Mouse (Mus musculus) midbrain, postnatal 0 days (tissue): ENCODE measurements around the gene Pdzd3. TPM values are rescaled to one million over a fixed set of nuclear protein-coding genes. Genes with fewer than 3 reads are reported as not detected.

ENCODE experiments used
- ATAC-seq: fragments of 200-750 bp; cut with Nextera tagmentation; 2 replicates; pipeline ENCODE4 v1.8.0; 2017; ENCODE audit warnings: moderate number of reproducible peaks, mild to moderate bottlenecking, moderate TSS enrichment, moderate library complexity; ENCODE audit not compliant: low FRiP score
- DNase-seq: peaks from one replicate; pipeline ENCODE4 v3.0.0-alpha.2; 2015; ENCODE audit warnings: low spot score
- H3K27ac ChIP-seq: fragments of 300-500 bp; sonication (generic); 2 replicates; pipeline ENCODE4 v1.5.1; 2014; ENCODE audit warnings: low read depth, mild to moderate bottlenecking, low read length, mixed read lengths
- H3K27me3 ChIP-seq: fragments of 300-500 bp; sonication (generic); 2 replicates; pipeline ENCODE4 v1.6.1; 2014; ENCODE audit warnings: low read length, control low read depth, mixed read lengths; ENCODE audit not compliant: insufficient read depth
- H3K36me3 ChIP-seq: fragments of 300-500 bp; sonication (generic); 2 replicates; pipeline ENCODE4 v1.6.1; 2014; ENCODE audit warnings: low read length, control low read depth, mixed read lengths; ENCODE audit not compliant: insufficient read depth
- H3K4me1 ChIP-seq: fragments of 300-500 bp; sonication (generic); 2 replicates; pipeline ENCODE4 v1.6.1; 2014; ENCODE audit warnings: mild to moderate bottlenecking, control low read depth, antibody characterized with exemption, low read length, mixed read lengths; ENCODE audit not compliant: insufficient read depth
- H3K4me2 ChIP-seq: fragments of 300-500 bp; sonication (generic); 2 replicates; pipeline ENCODE4 v1.6.1; 2014; ENCODE audit warnings: low read depth, mild to moderate bottlenecking, low read length, mixed read lengths; ENCODE audit not compliant: poor library complexity, severe bottlenecking
- H3K4me3 ChIP-seq: fragments of 300-500 bp; sonication (generic); 2 replicates; pipeline ENCODE4 v1.5.1; 2014; ENCODE audit warnings: low read depth, mild to moderate bottlenecking, low read length, moderate library complexity
- H3K9ac ChIP-seq: fragments of 300-500 bp; sonication (generic); replicated peaks from 2 replicates; pipeline ENCODE4 v1.6.1; 2014; ENCODE audit warnings: mild to moderate bottlenecking, low read length, moderate library complexity, mixed read lengths; ENCODE audit not compliant: poor library complexity, severe bottlenecking
- H3K9me3 ChIP-seq: fragments of 300-500 bp; sonication (generic); 2 replicates; pipeline ENCODE4 v1.6.1; 2016; ENCODE audit warnings: low read length, control low read depth
- CTCF ChIP-seq: IDR thresholded peaks from 2 replicates; pipeline ENCODE4 v1.5.1; 2016; ENCODE audit warnings: antibody characterized with exemption, mild to moderate bottlenecking
- WGBS: fragments of 180-500 bp; shearing (Covaris S2); extraction: QIAGEN DNeasy Blood & Tissue Kit; methylation state at CpG from one replicate; pipeline ENCODE4 v1.1.7; 2014; 5-methylcytosine and 5-hydroxymethylcytosine counted together
- polyA plus RNA-seq: library from polyadenylated mRNA; unstranded; fragments of >200 nt; fragmentation: Nextera tagmentation; extraction: Ambion mirVana; gene quantifications from 2 replicates; pipeline ENCODE4 v1.2.1, GENCODE M21; 2015
- total RNA-seq: library from RNA; depleted of rRNA; stranded (reverse); fragments of >200 nt; gene quantifications from 2 replicates; pipeline ENCODE4 v1.2.3, GENCODE M21; 2014

Pdzd3 gene
- total and polyA plus RNA-seq, 2 experiments from 2014 or later, result 0.27 to 0.58 TPM

GRCm38 (mm10) chr9:44256213-44256612 is 4.9 kb upstream of the Pdzd3 start:
- WGBS, result 75% methylated on average over 8 of the region's 8 CpGs
- DNase-seq, result no peak
- H3K27ac ChIP-seq, result 0 out of 2 replicates have a peak overlapping the region, but pooled peaks have one; percentile 77

GRCm38 (mm10) chr9:44255136-44255521 is 3.9 kb upstream of the Pdzd3 start:
- no peak for TF ChIP-seq CTCF
- no peaks in the 10 kb centered on the region for H3K9me3 ChIP-seq
- ATAC-seq (no peak), DNase-seq (peak; percentile 13)
- WGBS, result 26% methylated on average over 6 of the region's 6 CpGs
- H3K4me1 ChIP-seq, result peaks cover 28% of the 10 kb centered on the region
- H3K27ac ChIP-seq, result peak overlapping the region; percentile 77
- no peak overlapping the region for H3K4me3 ChIP-seq
- 0 out of 2 replicates have a peak overlapping the region, but pooled peaks have one; percentile 9 for H3K4me2 ChIP-seq
- H3K36me3 ChIP-seq, result no peaks in the 10 kb centered on the region
- no peaks in the 10 kb centered on the region for H3K27me3 ChIP-seq
- H3K9ac ChIP-seq, result no peak overlapping the region

More at GRCm38 (mm10) chr9:44256213-44256612, 4.9 kb upstream of the Pdzd3 start:
- Histone ChIP-seq H3K4me1 (peaks cover 25% of the 10 kb centered on the region), H3K9ac (no peak overlapping the region), H3K9me3 (no peaks in the 10 kb centered on the region), H3K4me3 (no peak overlapping the region), H3K4me2 (no peak overlapping the region), H3K27me3 (no peaks in the 10 kb centered on the region), H3K36me3 (no peaks in the 10 kb centered on the region)
- ATAC-seq, result no peak
- TF ChIP-seq CTCF, result no peak

GRCm38 (mm10) chr9:44254508-44255135 is 3.4 kb upstream of the Pdzd3 start:
- H3K4me3 ChIP-seq, result no peak overlapping the region
- H3K4me1 ChIP-seq, result peaks cover 29% of the 10 kb centered on the region
- WGBS, result 3% methylated on average over 5 of the region's 5 CpGs
- ATAC-seq (peak; percentile 59; the same call in 1 of the 2 replicates), DNase-seq (peak; percentile 59)
- no peaks in the 10 kb centered on the region for H3K9me3 ChIP-seq
- no peaks in the 10 kb centered on the region for H3K36me3 ChIP-seq
- no peak overlapping the region for H3K9ac ChIP-seq
- no peaks in the 10 kb centered on the region for H3K27me3 ChIP-seq
- no peak overlapping the region for H3K4me2 ChIP-seq
- peak overlapping the region; percentile 77 for H3K27ac ChIP-seq
- TF ChIP-seq CTCF, result no peak

GRCm38 (mm10) chr9:44253441-44253840 is 2.2 kb upstream of the Pdzd3 start:
- no peaks in the 10 kb centered on the region for H3K9me3 ChIP-seq
- H3K36me3 ChIP-seq, result no peaks in the 10 kb centered on the region
- H3K27me3 ChIP-seq, result no peaks in the 10 kb centered on the region
- H3K4me1 ChIP-seq, result peaks cover 33% of the 10 kb centered on the region
- WGBS, result 69% methylated on average over 6 of the region's 6 CpGs
- no peak overlapping the region for H3K9ac ChIP-seq
- DNase-seq (no peak), ATAC-seq (no peak)
- no peak for TF ChIP-seq CTCF
- H3K4me2 ChIP-seq, result no peak overlapping the region
- no peak overlapping the region for H3K4me3 ChIP-seq
- peak overlapping the region; percentile 77; the same call in 1 of the 2 replicates for H3K27ac ChIP-seq

GRCm38 (mm10) chr9:44250445-44250844 is 826 bp downstream of the Pdzd3 start:
- H3K36me3 ChIP-seq, result no peaks in the 10 kb centered on the region
- no peak overlapping the region for H3K27ac ChIP-seq
- WGBS, result 37% methylated on average over 4 of the region's 4 CpGs
- no peaks in the 10 kb centered on the region for H3K27me3 ChIP-seq
- H3K4me3 ChIP-seq, result no peak overlapping the region
- ATAC-seq (no peak), DNase-seq (peak; percentile 31)
- peaks cover 32% of the 10 kb centered on the region for H3K4me1 ChIP-seq
- H3K9me3 ChIP-seq, result no peaks in the 10 kb centered on the region
- H3K9ac ChIP-seq, result no peak overlapping the region
- H3K4me2 ChIP-seq, result no peak overlapping the region
- no peak for TF ChIP-seq CTCF
